Mouse (Mus musculus): ENCODE measurements at regions not wholly inside any gene's neighbourhood (a gene's known extent, or its start where the extent isn't known, plus 50 kb on each side); places are given as distances from the start of the nearest gene placed in this dataset.

DNA sequence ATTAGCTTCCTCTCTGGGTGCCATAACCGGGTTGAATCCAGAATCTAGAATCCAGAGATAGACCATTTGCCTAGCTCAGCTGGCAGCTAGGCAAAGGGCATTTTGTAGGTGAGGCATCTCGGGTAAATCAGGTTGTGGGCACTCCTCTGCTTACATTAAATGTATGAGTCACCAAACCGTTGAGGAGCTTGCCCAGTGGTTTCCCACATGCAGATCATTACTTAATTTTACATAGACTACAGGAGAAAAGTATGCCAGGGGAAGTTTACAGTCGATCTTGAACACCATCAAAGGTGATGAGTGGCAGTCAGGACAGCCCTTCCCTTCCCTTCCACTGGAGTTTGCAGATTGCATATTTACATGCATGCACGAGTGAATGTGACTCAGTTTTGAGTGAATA, 128.5 kb upstream of the Peli2 start:
- no peak for TF ChIP-seq CTCF (IDR thresholded peaks at IDR 0.05; ENCODE audit: borderline replicate concordance, insufficient read depth, low read depth, low read length)
- no peak for TF ChIP-seq POLR2A (IDR thresholded peaks at IDR 0.05; ENCODE audit: borderline replicate concordance, insufficient read depth, low read length)

All from cerebellum, adult 2 months (tissue).